In the genomic region with DNA sequence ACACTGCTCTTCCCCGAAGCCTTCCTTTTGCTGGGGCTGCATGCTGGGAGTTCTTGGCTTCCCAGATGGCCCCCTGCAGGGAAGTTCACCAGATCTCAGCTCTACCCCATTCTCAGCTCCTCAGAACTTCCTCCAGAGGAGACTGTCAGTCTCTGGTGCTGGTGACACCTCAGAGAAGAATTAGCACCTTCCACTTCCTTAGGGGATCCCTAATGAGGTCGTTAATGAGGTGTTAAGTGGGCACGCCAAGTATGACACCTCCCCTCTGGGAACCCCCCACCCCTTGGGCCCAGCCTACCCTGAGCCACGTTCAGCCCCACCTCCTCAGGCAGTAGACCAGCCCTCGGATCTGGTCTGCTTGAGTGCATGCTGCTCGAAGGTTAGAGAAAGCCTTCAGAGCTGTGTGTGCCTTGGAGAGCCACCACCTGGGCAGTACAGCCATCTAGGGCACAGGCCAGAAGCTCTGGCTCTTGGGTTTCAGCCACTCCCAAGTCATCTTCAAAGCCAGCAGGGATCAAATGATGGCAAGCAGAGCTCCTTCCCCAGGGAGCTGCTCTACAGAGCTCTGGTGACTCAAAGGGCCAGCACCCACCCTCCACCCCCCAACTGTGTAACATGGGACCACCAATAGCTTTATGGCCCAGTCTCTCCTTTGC, we compare ENCODE assay signal across 10 mouse cellular contexts. TPM values are rescaled to one million over a fixed set of nuclear protein-coding genes. Genes with fewer than 3 reads are reported as not detected.
DNase-seq lines count a peak whose midpoint lies in the region; ATAC-seq and TF ChIP-seq lines count a peak whose summit lies in the region.
"Had no signal": no experiment of that assay in that cellular context is flagged by ENCODE, and none has a peak within 500 bp of the region (broad histone marks: within the 10 kb centered on the region; RNA-seq: fewer than 3 reads in every experiment).

No protein-coding gene starts in this region.

- peaks cover 38% of the 10 kb centered on the region for H3K4me1 ChIP-seq in forebrain, embryonic 15.5 days
- H3K4me1 ChIP-seq in small intestine, adult 2 months (ENCODE audit: control insufficient read depth, insufficient read depth, insufficient read length, low read length), result peaks cover 39% of the 10 kb centered on the region

- no peak for TF ChIP-seq CTCF in left cerebral cortex, adult 2 months (IDR thresholded peaks at IDR 0.05)
- TF ChIP-seq CTCF in small intestine, adult 2 months (IDR thresholded peaks at IDR 0.05; ENCODE audit: extremely low read depth, insufficient read length, insufficient replicate concordance, low read depth, low read length), result no peak

- H3K4me3 ChIP-seq in left cerebral cortex, adult 2 months, result no peak overlapping the region
- H3K4me3 ChIP-seq in forebrain, embryonic 15.5 days, result no peak overlapping the region
- H3K4me3 ChIP-seq in small intestine, adult 2 months (ENCODE audit: low read depth, low read length), result no peak overlapping the region
- H3K4me3 ChIP-seq: liver, embryonic 15.5 days had no signal

- 19% methylated on average over 6 of the region's 6 CpGs for WGBS in forebrain, embryonic 15.5 days
- WGBS in small intestine, adult 2 months, result 24% methylated on average over 6 of the region's 6 CpGs

- peak; percentile 62 for ATAC-seq in forebrain, embryonic 15.5 days (replicated peaks)

- H3K36me3 ChIP-seq in forebrain, embryonic 15.5 days, result no peaks in the 10 kb centered on the region
- H3K36me3 ChIP-seq in small intestine, adult 2 months (ENCODE audit: control insufficient read depth, insufficient read depth, low read length), result no peaks in the 10 kb centered on the region
- H3K36me3 ChIP-seq: liver, embryonic 15.5 days had no signal

- no peak overlapping the region for H3K4me2 ChIP-seq in forebrain, embryonic 15.5 days (replicated peaks)
- H3K4me2 ChIP-seq: liver, embryonic 15.5 days had no signal

- peak overlapping the region; percentile 40 for H3K27ac ChIP-seq in left cerebral cortex, adult 2 months
- H3K27ac ChIP-seq in forebrain, embryonic 15.5 days (replicated peaks), result no peak overlapping the region
- peak overlapping the region; percentile 94 for H3K27ac ChIP-seq in small intestine, adult 2 months (ENCODE audit: insufficient read depth, low read depth, low read length)
- H3K27ac ChIP-seq: liver, embryonic 15.5 days had no signal

- peak; percentile 34 for DNase-seq in adrenal gland, postnatal 10 days
- no peak for DNase-seq in adrenal gland, adult 2 months
- no peak for DNase-seq in left cerebral cortex, adult 2 months (ENCODE audit: extremely low spot score in 1 of 2, low spot score in 2 of 2)
- no peak for DNase-seq in left cerebral cortex, postnatal 4 days
- DNase-seq in urinary bladder, postnatal 10 days (ENCODE audit: low spot score), result no peak
- no peak for DNase-seq in left cerebral cortex, postnatal 14 days (ENCODE audit: low spot score in 2 of 2)
- DNase-seq: cerebellum, postnatal 10 days had no signal

- no peaks in the 10 kb centered on the region for H3K9me3 ChIP-seq in forebrain, embryonic 15.5 days
- H3K9me3 ChIP-seq: liver, embryonic 15.5 days had no signal

- no peaks in the 10 kb centered on the region for H3K27me3 ChIP-seq in forebrain, embryonic 15.5 days
- no peaks in the 10 kb centered on the region for H3K27me3 ChIP-seq in small intestine, adult 2 months (ENCODE audit: control insufficient read depth, insufficient read depth, low read length)
- H3K27me3 ChIP-seq: liver, embryonic 15.5 days had no signal

- intact Hi-C loops in left cerebral cortex, adult 2 months (cut with DNase I), result no loop called here
- intact Hi-C loops in left cerebral cortex, postnatal 4 days (cut with DNase I), result no loop called here
- intact Hi-C loops in left cerebral cortex, postnatal 14 days (cut with DNase I), result no loop called here

- no peak overlapping the region for H3K9ac ChIP-seq in forebrain, embryonic 15.5 days (replicated peaks)
- H3K9ac ChIP-seq: liver, embryonic 15.5 days had no signal

- TF ChIP-seq POLR2A in small intestine, adult 2 months (IDR thresholded peaks at IDR 0.05; ENCODE audit: low read depth, low read length), result no peak; the same call in 1 of the 2 replicates

RNA-seq across cellular contexts. Expression of a gene that starts 25.9 kb away (rescaled TPM):
- total RNA-seq in adrenal gland, postnatal 10 days (2021), result 1 to 10 TPM; 6.3 to 8.4 TPM
- total RNA-seq in adrenal gland, adult 2 months (2021), result 1 to 10 TPM; 6.5 to 6.8 TPM
- 8.9 and 10.2 TPM in 2 replicates for polyA plus RNA-seq in adrenal gland, adult 2 months (2012; rRNA removed)
- total RNA-seq in left cerebral cortex, adult 2 months (2021), result 10 to 100 TPM; 93.7 to 95.4 TPM
- 10 to 100 TPM; 44.1 to 44.6 TPM for total RNA-seq in left cerebral cortex, postnatal 4 days (2021)
- 6.7 and 6.8 TPM in 2 replicates for polyA plus RNA-seq in forebrain, embryonic 15.5 days (2015; fragmentation: Nextera tagmentation; extraction: Ambion mirVana)
- polyA plus RNA-seq in small intestine, adult 2 months (2012; rRNA removed), result 5.6 and 8.7 TPM in 2 replicates
- total RNA-seq in left cerebral cortex, postnatal 14 days (2021), result 10 to 100 TPM; 84.2 to 85.4 TPM

RNA-seq across cellular contexts. Expression of a gene that starts 38.2 kb away (rescaled TPM):
- total RNA-seq in adrenal gland, postnatal 10 days (2021), result 1 to 10 TPM; 4.9 to 6.4 TPM
- total RNA-seq in adrenal gland, adult 2 months (2021), result 1 to 10 TPM; 2.3 to 2.7 TPM
- polyA plus RNA-seq in adrenal gland, adult 2 months (2012; rRNA removed), result 2.5 and 3.1 TPM in 2 replicates
- total RNA-seq in left cerebral cortex, adult 2 months (2021), result 10 to 100 TPM; 14.0 to 15.3 TPM
- total RNA-seq in left cerebral cortex, postnatal 4 days (2021), result 1 to 10 TPM; 1.6 to 1.8 TPM
- polyA plus RNA-seq in forebrain, embryonic 15.5 days (2015; fragmentation: Nextera tagmentation; extraction: Ambion mirVana), result 0.18 and 0.26 TPM in 2 replicates
- 58.3 and 65.5 TPM in 2 replicates for polyA plus RNA-seq in small intestine, adult 2 months (2012; rRNA removed)
- 10 to 100 TPM in 1 of 2 experiments, 1 to 10 TPM in 1; 9.9 to 16.0 TPM for total RNA-seq in left cerebral cortex, postnatal 14 days (2021)

Comparison
In these comparisons a context has a peak if more than half of its experiments do, and no peak if none do; other contexts are left out.
1. RNA of a gene that starts 25.9 kb away (total RNA-seq): 93.7 to 95.4 TPM in left cerebral cortex, adult 2 months, 84.2 to 85.4 TPM in left cerebral cortex, postnatal 14 days and 44.1 to 44.6 TPM in left cerebral cortex, postnatal 4 days; 6.3 to 8.4 TPM in adrenal gland, postnatal 10 days and 6.5 to 6.8 TPM in adrenal gland, adult 2 months; every median in the first group is over 4 times any median in the second.